Mouse (Mus musculus): Measurements from ENCODE around the gene 1700012B07Rik. TPM values are rescaled to one million over a fixed set of nuclear protein-coding genes. Genes with fewer than 3 reads are reported as not detected.

1700012B07Rik gene
- total and polyA plus RNA-seq, 2 experiments from 2014 or later = not detected

- no peak for TF ChIP-seq CTCF (IDR thresholded peaks at IDR 0.05)
- 97% methylated on average over 2 of the region's 2 CpGs for WGBS
- DNase-seq (ENCODE audit: low spot score) = no peak
Observed at GRCm38 (mm10) chr11:109758616-109759215, 69.1 kb downstream of the 1700012B07Rik start.

GRCm38 (mm10) chr11:109754105-109754602 lies 73.7 kb downstream of the 1700012B07Rik start:
- ATAC-seq (ENCODE audit: low FRiP score) = peak; percentile 56; the same call in 1 of the 2 replicates
- no peak for TF ChIP-seq CTCF (IDR thresholded peaks at IDR 0.05)
- peak; percentile 77 for DNase-seq (ENCODE audit: low spot score)

More at GRCm38 (mm10) chr11:109758616-109759215, 69.1 kb downstream of the 1700012B07Rik start:
- Histone ChIP-seq H3K4me2 (ENCODE audit: low read depth, low read length, poor library complexity, severe bottlenecking) (no peak overlapping the region), H3K9ac (replicated peaks; ENCODE audit: low read length, poor library complexity, severe bottlenecking) (no peak overlapping the region), H3K27me3 (ENCODE audit: insufficient read depth, low read length) (no peaks in the 10 kb centered on the region), H3K4me3 (ENCODE audit: low read depth, low read length) (no peak overlapping the region), H3K27ac (ENCODE audit: low read depth, low read length) (no peak overlapping the region), H3K9me3 (ENCODE audit: low read length) (no peaks in the 10 kb centered on the region), H3K4me1 (ENCODE audit: insufficient read depth, low read length) (no peaks in the 10 kb centered on the region), H3K36me3 (ENCODE audit: insufficient read depth, low read length) (no peaks in the 10 kb centered on the region)
- no peak for ATAC-seq (ENCODE audit: low FRiP score)

GRCm38 (mm10) chr11:109751636-109752603 lies 75.9 kb downstream of the 1700012B07Rik start:
- H3K27me3 ChIP-seq (ENCODE audit: insufficient read depth, low read length) = no peaks in the 10 kb centered on the region
- no peak overlapping the region for H3K4me2 ChIP-seq (ENCODE audit: low read depth, low read length, poor library complexity, severe bottlenecking)
- 0 out of 2 replicates have a peak overlapping the region, but pooled peaks have one; percentile 5 for H3K9ac ChIP-seq (replicated peaks; ENCODE audit: low read length, poor library complexity, severe bottlenecking)
- 0 out of 2 replicates have a peak, but pooled peaks cover 6% of the 10 kb centered on the region for H3K4me1 ChIP-seq (ENCODE audit: insufficient read depth, low read length)
- TF ChIP-seq CTCF (IDR thresholded peaks at IDR 0.05) = no peak
- H3K27ac ChIP-seq (ENCODE audit: low read depth, low read length) = no peak overlapping the region
- no peak overlapping the region for H3K4me3 ChIP-seq (ENCODE audit: low read depth, low read length)
- ATAC-seq (ENCODE audit: low FRiP score) = no peak
- no peak for DNase-seq (ENCODE audit: low spot score)
- 43% methylated on average over 12 of the region's 12 CpGs for WGBS
- H3K9me3 ChIP-seq (ENCODE audit: low read length) = no peaks in the 10 kb centered on the region
- no peaks in the 10 kb centered on the region for H3K36me3 ChIP-seq (ENCODE audit: insufficient read depth, low read length)

More at GRCm38 (mm10) chr11:109754105-109754602, 73.7 kb downstream of the 1700012B07Rik start:
- H3K9ac ChIP-seq (replicated peaks; ENCODE audit: low read length, poor library complexity, severe bottlenecking) = no peak overlapping the region
- H3K27ac ChIP-seq (ENCODE audit: low read depth, low read length) = peak overlapping the region; percentile 26; the same call in 1 of the 2 replicates
- H3K4me3 ChIP-seq (ENCODE audit: low read depth, low read length) = no peak overlapping the region
- 0 out of 2 replicates have a peak, but pooled peaks cover 6% of the 10 kb centered on the region for H3K4me1 ChIP-seq (ENCODE audit: insufficient read depth, low read length)
- no peaks in the 10 kb centered on the region for H3K9me3 ChIP-seq (ENCODE audit: low read length)
- no peaks in the 10 kb centered on the region for H3K27me3 ChIP-seq (ENCODE audit: insufficient read depth, low read length)
- H3K36me3 ChIP-seq (ENCODE audit: insufficient read depth, low read length) = no peaks in the 10 kb centered on the region
- H3K4me2 ChIP-seq (ENCODE audit: low read depth, low read length, poor library complexity, severe bottlenecking) = no peak overlapping the region
- 69% methylated on average over 7 of the region's 7 CpGs for WGBS

- TF ChIP-seq CTCF (IDR thresholded peaks at IDR 0.05) = no peak
- Histone ChIP-seq H3K9ac (replicated peaks; ENCODE audit: low read length, poor library complexity, severe bottlenecking) (no peak overlapping the region), H3K4me3 (ENCODE audit: low read depth, low read length) (no peak overlapping the region), H3K27me3 (ENCODE audit: insufficient read depth, low read length) (no peaks in the 10 kb centered on the region), H3K4me1 (ENCODE audit: insufficient read depth, low read length) (no peaks in the 10 kb centered on the region), H3K9me3 (ENCODE audit: low read length) (no peaks in the 10 kb centered on the region), H3K36me3 (ENCODE audit: insufficient read depth, low read length) (no peaks in the 10 kb centered on the region), H3K4me2 (ENCODE audit: low read depth, low read length, poor library complexity, severe bottlenecking) (no peak overlapping the region), H3K27ac (ENCODE audit: low read depth, low read length) (no peak overlapping the region)
- no peak for DNase-seq (ENCODE audit: low spot score)
- WGBS = 74% methylated on average over 4 of the region's 4 CpGs
- ATAC-seq (ENCODE audit: low FRiP score) = no peak
Observed at GRCm38 (mm10) chr11:109745210-109745609, 82.6 kb downstream of the 1700012B07Rik start.

DNA sequence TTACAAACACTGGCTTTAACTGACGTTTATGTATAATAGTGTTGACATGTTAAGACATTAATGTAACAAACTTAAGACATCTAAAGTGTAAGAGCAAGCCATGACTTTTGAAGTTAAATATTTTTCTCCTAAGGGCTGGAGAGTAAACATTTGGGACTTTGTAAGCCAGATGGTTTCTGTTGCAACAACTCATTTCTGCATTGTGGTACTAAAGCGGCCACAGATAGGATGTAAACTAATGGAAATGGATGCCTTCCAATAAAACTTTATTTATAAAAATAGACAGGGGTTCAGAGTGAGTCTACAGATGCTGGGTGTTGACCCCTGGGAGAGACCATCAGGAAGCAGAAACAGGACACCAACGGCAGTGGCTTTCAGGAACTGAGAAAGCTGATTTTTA lies 89.9 kb downstream of the 1700012B07Rik start:
- Histone ChIP-seq H3K4me2 (ENCODE audit: low read depth, low read length, poor library complexity, severe bottlenecking) (no peak overlapping the region), H3K27ac (ENCODE audit: low read depth, low read length) (no peak overlapping the region)

More for the DNA sequence above, 89.9 kb downstream of the 1700012B07Rik start:
- DNase-seq (ENCODE audit: low spot score) (no peak), ATAC-seq (ENCODE audit: low FRiP score) (no peak)
- 85% methylated on average over 3 of the region's 3 CpGs for WGBS
- Histone ChIP-seq H3K9ac (replicated peaks; ENCODE audit: low read length, poor library complexity, severe bottlenecking) (no peak overlapping the region), H3K9me3 (ENCODE audit: low read length) (no peaks in the 10 kb centered on the region), H3K36me3 (ENCODE audit: insufficient read depth, low read length) (no peaks in the 10 kb centered on the region), H3K4me1 (ENCODE audit: insufficient read depth, low read length) (no peaks in the 10 kb centered on the region), H3K4me3 (ENCODE audit: low read depth, low read length) (no peak overlapping the region), H3K27me3 (ENCODE audit: insufficient read depth, low read length) (no peaks in the 10 kb centered on the region)
- TF ChIP-seq CTCF (IDR thresholded peaks at IDR 0.05) = no peak

Other genes starting within 250 kb of the 1700012B07Rik start
- 12.7 and 14.9 TPM in 2 replicates for gene Wipi1, start 216.1 kb downstream of the 1700012B07Rik start, total RNA-seq (2014; rRNA removed)
- 17.1 and 18.3 TPM in 2 replicates for gene Wipi1, start 216.1 kb downstream of the 1700012B07Rik start, polyA plus RNA-seq (2015; fragmentation: Nextera tagmentation; extraction: Ambion mirVana)
- gene Prkar1a, start 178.6 kb downstream of the 1700012B07Rik start, total RNA-seq (2014; rRNA removed) = 231 and 289 TPM in 2 replicates
- 467 and 473 TPM in 2 replicates for gene Prkar1a, start 178.6 kb downstream of the 1700012B07Rik start, polyA plus RNA-seq (2015; fragmentation: Nextera tagmentation; extraction: Ambion mirVana)
- gene Fam20a, start 105.8 kb downstream of the 1700012B07Rik start, total RNA-seq (2014; rRNA removed) = 8.9 and 10.4 TPM in 2 replicates
- gene Fam20a, start 105.8 kb downstream of the 1700012B07Rik start, polyA plus RNA-seq (2015; fragmentation: Nextera tagmentation; extraction: Ambion mirVana) = 5.9 and 6.1 TPM in 2 replicates
- gene Abca8b, start 167.8 kb upstream of the 1700012B07Rik start, total RNA-seq (2014; rRNA removed) = 5.4 and 6.1 TPM in 2 replicates
- 1.3 TPM in 2 replicates for gene Abca8b, start 167.8 kb upstream of the 1700012B07Rik start, polyA plus RNA-seq (2015; fragmentation: Nextera tagmentation; extraction: Ambion mirVana)